Mouse (Mus musculus) cerebellum, adult 9-11 months (tissue): ENCODE data around the gene Fgf22.

ENCODE experiments used
- DNase-seq: peaks from one replicate; pipeline ENCODE4 v3.0.0; 2022

The Fgf22 gene

DNA sequence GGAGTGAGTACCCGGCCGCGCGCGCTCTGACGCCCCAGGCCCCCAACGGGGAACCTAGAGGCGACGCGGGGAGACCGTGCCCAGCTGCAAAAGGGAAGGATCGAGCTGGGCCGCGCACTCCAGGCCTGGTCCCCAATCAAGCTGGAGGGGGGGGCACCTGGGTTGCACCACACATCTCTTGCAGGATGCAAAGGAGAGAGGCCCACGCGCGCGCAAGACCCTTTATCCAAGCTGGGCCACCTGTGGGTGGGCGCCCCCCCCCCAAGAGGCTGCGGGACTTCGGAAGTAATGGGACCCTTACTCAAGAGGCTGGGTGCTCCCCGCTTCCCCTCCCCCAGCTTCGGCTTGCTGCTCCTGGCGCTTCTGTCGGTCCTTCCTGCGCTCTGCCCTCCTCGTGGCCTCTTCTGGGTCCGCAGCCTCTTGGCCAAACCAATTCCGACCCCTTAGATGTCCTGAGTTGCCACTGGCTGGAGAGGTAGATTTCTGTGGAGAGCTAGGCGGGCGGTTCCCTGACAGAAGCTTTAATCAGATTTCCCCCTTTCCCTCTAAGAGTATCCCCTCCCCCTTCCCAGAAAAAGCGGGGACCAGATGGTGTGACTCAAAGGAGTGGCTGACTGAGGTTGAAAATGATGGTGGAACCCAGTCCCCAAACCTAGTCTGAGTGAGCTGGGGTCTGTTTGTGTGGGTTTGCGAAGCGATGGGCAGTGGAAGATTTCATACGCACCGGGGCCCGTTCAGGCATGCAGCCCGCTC, 39.0 kb downstream of the Fgf22 start:
- peak; percentile 82 for DNase-seq

DNA sequence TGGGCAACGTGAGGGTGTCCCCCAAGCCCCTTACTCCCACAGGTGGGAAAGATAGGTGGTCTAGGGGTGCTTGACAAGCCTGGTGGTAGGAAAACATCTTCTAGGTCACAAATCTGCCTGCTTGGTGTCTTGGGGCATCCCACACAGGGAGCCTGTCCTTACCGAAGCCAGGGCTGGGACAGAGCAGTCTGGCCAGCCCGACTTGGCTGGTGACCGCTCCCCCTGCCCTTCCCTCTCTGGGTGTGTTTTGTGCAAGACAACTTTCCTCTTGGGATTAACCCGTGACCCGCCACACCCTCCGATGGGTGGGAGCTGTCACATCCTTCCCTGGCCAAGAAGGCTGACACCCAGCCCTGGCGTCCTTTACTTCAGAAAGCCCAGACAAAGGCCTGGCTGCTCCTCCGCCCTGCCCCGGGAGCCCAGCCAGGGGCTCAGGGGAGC, 39.6 kb downstream of the Fgf22 start:
- peak; percentile 73 for DNase-seq

DNA sequence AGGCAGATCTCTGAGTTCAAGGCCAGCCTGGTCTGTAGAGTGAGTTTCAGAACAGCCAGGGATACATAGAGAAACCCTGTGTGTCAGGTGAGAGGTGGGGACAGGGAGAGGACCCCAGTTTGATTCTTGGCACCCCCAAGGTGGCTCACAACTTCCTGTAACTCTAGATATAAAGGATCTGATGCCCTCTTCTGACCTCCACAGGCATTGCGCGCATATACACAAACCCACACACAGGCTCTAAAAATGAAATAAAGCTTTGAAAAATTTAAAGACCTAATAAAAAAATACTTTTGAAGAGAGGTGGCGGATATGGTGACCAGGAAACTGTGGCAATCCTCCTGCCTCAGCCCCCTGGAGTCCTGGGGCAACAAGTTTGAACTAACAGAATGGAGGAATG, 41.0 kb downstream of the Fgf22 start:
- no peak for DNase-seq

DNA sequence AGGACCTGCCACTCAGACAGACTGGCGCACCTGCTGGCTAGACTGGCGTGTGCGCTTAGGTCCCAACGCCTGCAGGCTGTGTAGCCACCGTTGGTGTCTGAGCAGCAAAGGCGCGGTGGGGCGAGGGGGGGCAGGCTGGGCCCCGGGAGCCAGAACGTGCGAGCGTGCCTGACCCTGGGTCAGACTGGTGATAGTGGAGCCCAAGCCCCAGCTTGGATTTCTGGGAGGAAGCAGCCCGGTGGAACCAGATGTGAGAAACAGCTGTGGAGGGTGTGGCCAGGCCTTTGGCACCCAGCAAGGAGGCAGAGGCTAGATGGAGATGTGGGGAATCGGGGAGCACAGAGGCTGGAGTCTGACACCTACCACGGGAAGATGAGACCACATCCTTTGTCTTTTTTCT, 42.5 kb downstream of the Fgf22 start:
- no peak for DNase-seq

DNA sequence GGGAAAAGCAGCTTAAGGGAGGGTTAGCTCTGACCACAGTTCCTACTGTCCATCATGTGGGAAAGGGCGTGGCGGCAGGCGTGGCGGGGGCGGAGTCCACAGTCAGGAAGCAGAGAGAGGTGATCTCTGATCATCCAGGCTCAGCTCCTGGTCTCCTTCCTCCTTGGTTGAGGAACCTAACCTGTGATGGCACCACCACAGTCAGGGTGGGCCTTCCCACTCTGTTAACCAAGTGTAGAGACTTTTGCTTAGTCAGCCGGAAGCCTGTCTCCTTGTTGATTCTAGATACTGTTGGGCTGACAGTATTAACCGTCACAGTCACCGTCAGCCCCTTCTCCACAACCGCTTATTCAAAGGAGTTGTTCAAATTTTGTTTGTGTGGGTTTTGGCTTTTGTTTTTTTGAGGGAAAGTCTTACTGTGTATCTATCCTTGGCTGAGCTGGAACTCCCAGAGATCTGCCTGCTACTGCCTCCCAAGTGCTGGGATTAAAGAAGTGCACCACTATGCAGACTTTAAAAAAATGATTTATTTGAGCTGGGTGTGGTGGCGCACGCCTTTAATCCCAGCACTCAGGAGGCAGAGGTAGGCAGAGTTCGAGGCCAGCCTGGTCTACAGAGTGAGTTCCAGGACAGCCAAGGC, 43.5 kb downstream of the Fgf22 start:
- DNase-seq, result no peak

DNA sequence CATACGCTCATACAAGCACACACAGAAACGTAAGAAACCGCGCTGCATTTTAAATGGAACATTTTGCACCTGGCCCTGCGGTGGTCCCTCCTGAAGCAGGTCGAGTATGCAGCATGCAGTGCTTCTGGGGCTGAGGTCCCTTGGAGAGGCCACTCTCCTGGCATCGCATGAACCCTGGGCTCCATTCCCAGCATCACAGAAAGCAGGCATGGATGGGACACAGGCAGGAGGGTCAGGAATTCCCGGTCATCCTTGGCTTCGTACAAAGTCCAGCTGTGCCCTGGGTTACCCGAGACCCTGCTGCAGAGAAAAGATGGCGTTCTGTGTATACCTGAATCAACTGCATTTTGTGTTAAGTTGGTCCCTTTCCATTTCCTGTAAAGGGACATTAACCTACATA, 45.6 kb downstream of the Fgf22 start:
- DNase-seq, result no peak

DNA sequence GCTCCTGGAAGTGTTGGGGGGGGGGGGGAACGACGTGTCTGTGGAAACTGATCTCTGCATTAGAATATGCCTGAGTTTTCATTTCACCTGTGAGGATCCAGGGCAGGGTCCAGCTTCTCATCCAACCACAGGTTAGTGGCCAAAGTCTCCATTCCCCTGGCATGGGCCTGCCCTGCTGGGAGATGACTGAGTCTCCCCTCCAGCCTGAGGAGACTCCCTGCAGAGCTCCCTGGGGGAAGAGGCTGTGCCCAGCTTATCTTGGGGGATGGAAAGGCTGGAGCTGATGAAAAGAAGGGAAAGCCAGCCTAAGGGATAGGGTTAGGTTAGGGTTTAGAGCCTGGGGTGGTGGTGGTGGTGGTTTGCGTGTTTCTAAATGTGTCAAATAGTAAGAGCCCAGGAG, 47.0 kb downstream of the Fgf22 start:
- no peak for DNase-seq

DNA sequence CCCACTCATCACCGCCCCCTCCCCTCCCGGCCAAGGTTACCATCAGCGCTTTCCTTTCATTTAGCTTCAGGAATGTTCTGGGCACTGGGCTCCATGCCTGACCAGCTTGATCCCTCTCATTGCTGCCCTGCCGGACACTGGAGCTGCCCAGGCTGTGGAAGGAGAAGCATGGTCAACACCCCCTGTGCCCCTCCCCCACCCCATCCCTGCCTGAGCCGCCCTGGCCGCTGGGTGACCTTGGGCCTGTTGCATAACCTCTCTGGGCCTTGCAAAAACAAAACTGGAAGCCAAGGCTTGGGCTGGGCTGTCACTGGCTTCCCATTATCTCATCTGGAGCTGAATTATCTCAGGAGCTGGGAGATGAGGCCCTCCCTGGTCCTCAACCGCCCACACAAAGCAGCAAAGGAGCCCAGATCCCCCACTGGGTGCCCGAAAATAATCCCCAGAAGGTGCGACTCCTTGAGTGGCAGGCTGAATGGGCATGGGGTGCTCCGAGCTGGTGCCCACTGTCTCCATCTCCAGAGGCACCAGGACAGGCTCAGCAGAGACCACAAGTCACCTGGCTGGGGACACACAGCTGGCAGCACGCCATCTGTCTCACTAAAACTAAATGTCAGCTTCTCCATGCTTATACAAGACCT, 47.6 kb downstream of the Fgf22 start:
- DNase-seq, result no peak

DNA sequence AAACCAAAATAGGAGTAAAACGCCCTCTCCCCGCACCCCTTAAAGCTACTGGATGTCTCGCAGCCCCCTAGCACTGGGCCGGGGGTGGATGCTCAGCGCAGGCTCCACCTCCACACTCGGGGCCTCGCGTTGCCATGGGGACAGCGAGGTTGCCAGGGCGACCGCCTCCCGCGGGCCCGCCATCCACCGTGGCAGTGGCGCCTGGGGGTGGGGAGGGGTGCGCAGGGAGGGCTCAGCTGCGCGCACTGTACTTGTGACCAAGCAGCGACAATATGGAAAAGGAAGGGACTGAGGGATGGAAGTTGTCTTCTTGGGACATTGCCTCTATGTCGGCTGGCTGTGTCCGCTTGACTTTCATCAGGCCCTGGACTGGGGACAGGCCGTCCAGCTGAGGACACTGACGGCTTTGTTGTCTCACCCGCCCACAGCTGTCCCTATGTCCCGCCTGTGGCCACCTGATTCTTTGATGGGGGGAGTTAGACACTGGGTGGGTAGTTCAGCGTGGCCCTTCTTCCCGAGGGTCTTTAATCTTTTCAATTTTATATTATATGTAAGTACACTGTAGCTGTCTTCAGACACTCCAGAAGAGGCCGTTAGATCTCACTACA, 48.9 kb downstream of the Fgf22 start:
- DNase-seq, result peak; percentile 67

DNA sequence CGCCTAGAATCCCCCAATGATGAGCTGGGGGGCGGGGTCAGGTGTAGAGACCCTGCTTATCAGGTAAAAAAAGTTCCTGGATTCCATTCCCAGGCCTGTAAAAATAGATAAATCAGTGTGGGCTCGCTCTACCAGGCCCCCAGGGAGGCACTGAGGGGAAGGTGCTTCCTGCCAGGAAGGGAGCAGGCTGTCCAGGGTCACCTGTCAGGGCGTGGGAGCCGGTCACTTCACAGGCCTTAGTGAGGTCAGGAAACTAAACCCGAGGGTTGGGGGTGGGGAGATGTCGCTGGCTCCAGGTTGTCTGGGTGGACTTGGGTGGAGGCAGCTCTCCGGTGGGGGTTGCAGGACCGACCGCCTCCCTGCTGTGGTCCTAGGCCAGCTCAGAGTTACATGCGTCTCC, 50.8 kb downstream of the Fgf22 start:
- DNase-seq, result peak; percentile 52

DNA sequence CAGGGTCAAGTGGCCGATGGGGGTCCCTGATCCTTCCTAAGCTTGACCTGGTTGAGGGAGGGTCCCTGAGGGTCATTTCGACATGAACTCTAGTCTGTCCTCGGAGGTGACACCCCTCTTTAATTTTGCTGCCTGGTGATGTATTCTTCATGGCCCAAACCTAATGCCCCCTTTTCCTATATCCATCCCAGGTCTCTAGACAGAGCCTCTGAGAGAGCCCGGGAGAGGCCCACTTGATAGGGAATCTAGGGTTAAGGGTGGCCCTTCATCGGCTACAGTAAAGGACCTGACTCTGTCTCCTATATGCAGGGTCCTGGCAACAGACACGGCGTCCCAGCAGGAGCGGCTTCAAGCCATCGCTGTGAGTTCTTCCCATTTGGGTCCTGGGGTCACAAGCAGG, 51.5 kb downstream of the Fgf22 start:
- DNase-seq, result peak; percentile 32

DNA sequence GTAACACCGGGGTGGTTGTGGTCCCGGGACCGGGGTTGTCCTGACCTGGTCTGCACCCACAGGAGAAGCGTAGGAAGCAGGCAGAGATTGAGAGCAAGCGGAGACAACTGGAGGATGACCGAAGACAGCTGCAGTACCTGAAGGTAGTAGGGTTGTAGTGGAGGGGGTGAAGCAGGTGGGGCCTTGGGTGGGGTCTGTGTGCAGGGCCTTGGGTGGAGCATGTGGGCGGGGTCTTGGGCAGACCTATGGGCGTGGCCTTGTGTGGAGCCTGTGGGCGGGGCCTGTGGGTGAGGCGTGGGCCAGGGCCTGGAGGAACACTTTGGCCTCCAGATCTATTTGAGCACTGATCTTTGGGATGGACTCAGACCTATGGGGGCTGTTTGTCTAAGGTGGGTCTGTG, 52.1 kb downstream of the Fgf22 start:
- DNase-seq, result peak; percentile 46

DNA sequence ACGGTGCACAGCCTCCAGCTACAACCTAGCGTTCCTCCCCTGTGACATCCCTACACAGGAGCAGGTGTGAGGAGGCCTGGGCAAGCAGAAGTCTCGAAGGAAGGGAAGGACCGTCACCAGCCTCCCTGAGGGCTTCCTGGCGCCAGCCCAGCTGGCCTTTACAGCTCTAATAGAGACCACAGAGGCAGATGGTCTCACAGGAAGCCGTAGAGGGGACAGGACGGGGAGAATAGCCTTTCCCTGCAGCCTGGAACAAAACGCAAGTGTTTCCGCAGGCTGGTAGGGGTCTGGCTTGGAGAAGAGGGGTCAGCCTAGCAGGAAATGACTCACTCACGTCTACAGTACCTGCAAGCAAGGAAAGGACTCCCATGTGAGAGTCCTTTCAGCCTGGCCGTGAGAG, 53.0 kb downstream of the Fgf22 start:
- peak; percentile 72 for DNase-seq
